Mouse (Mus musculus) kidney, embryonic 14.5 days (tissue): ENCODE measurements around the gene Gne. TPM values are rescaled to one million over a fixed set of nuclear protein-coding genes. Genes with fewer than 3 reads are reported as not detected.

ENCODE experiments used
- ATAC-seq: fragments of 200-750 bp; cut with Nextera tagmentation; 2 replicates; pipeline ENCODE4 v1.8.0; 2017; ENCODE audit warnings: moderate number of reproducible peaks, mild to moderate bottlenecking, moderate TSS enrichment, moderate library complexity; ENCODE audit not compliant: low FRiP score, low TSS enrichment
- H3K27ac ChIP-seq: fragments of 300-500 bp; sonication (generic); 2 replicates; pipeline ENCODE4 v1.5.1; 2014; ENCODE audit warnings: low read depth, mild to moderate bottlenecking, low read length, moderate library complexity, mixed read lengths
- H3K27me3 ChIP-seq: fragments of 300-500 bp; sonication (generic); 2 replicates; pipeline ENCODE4 v1.6.1; 2014; ENCODE audit warnings: mild to moderate bottlenecking, low read length; ENCODE audit not compliant: control insufficient read depth, insufficient read depth
- H3K36me3 ChIP-seq: fragments of 300-500 bp; sonication (generic); 2 replicates; pipeline ENCODE4 v1.6.1; 2014; ENCODE audit warnings: low read length, mixed read lengths; ENCODE audit not compliant: control insufficient read depth, insufficient read depth
- H3K4me1 ChIP-seq: fragments of 300-500 bp; sonication (generic); 2 replicates; pipeline ENCODE4 v1.6.1; 2014; ENCODE audit warnings: low read length, mixed read lengths; ENCODE audit not compliant: control insufficient read depth, insufficient read depth
- H3K4me2 ChIP-seq: fragments of 300-500 bp; sonication (generic); replicated peaks from 2 replicates; pipeline ENCODE4 v1.6.1; 2014; ENCODE audit warnings: low read depth, mild to moderate bottlenecking, low read length
- H3K4me3 ChIP-seq: fragments of 300-500 bp; sonication (generic); 2 replicates; pipeline ENCODE4 v1.5.1; 2014; ENCODE audit warnings: mild to moderate bottlenecking, low read length
- H3K9ac ChIP-seq: fragments of 300-500 bp; sonication (generic); 2 replicates; pipeline ENCODE4 v1.6.1; 2014; ENCODE audit warnings: low read depth, mild to moderate bottlenecking, low read length, moderate library complexity
- H3K9me3 ChIP-seq: fragments of 300-500 bp; sonication (generic); 2 replicates; pipeline ENCODE4 v1.6.1; 2016; ENCODE audit warnings: low read length; ENCODE audit not compliant: control insufficient read depth
- WGBS: fragments of 180-500 bp; shearing (Covaris S2); extraction: QIAGEN DNeasy Blood & Tissue Kit; methylation state at CpG from one replicate; pipeline ENCODE4 v1.1.7; 2014; 5-methylcytosine and 5-hydroxymethylcytosine counted together
- polyA plus RNA-seq: library from polyadenylated mRNA; unstranded; fragments of >200 nt; fragmentation: Nextera tagmentation; extraction: Ambion mirVana; gene quantifications from 2 replicates; pipeline ENCODE4 v1.2.1, GENCODE M21; 2014

Gne gene
- polyA plus RNA-seq, 1 experiment from 2014 or later = 23.2 TPM

DNA sequence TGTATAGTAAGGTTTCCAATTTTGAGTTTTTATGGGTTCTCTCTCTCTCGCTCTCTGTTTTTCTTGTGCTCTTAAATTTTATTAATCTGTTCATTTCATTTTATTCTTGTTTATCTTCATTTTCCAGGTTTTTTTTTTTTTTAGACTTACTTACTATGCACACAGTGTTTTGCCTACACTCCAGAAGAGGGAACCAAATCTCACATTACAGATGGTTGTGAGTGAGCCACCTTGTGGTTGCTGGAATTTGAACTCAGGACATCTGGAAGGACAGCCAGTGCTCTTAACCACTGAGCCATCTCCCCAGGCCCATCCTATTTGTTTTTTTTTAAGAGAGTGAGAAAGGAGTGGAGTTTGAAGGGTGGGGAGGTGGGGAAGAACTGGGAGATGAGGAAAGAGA lies 73.8 kb downstream of the Gne start:
- peaks cover 12% of the 10 kb centered on the region for H3K4me1 ChIP-seq
- H3K27ac ChIP-seq = no peak overlapping the region
- H3K9ac ChIP-seq = no peak overlapping the region
- no peak for ATAC-seq
- no peak overlapping the region for H3K4me2 ChIP-seq
- 97% methylated on average over 1 of the region's 1 CpGs for WGBS
- H3K9me3 ChIP-seq = no peaks in the 10 kb centered on the region
- H3K36me3 ChIP-seq = no peaks in the 10 kb centered on the region; the same call in 1 of the 2 replicates
- H3K27me3 ChIP-seq = no peaks in the 10 kb centered on the region
- H3K4me3 ChIP-seq = no peak overlapping the region

DNA sequence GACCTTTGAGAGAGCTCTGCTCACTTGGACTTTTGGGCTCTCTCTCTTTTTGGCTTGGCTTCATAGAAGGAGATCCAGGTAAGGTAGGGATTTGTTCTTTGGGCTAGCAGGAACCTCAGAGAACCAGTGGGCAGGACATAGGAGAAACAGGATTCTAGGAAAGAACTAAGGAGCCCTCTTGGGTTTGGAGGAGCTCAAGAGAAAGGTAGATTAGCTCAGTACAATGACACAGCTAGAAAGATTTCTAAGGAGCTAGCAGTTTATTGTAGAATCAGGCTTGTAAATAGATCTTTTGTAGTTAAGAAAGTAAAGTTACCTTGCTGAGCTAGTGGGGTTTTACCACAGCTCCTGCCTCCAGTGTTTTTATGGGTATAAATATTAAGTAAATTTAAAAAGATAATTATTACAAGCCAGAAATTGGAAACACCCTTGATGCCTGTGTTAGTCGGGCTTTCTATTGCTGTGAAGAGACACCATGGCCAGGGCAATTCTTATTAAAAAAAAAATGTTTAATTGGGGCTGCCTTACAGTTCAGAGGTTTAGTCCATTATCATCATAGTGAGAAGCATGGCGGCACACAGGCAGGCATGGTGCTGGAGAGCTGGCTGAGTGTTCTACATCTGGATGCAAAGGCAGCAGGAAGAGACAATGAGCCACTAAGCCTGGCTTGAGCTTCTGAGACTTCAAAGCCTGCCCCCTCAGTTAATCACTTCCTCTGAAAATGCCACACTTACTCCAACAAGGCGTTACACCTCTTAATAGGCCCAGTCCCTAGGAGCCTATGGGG lies 79.2 kb downstream of the Gne start:
- H3K4me3 ChIP-seq = no peak overlapping the region
- WGBS = 67% methylated on average over 3 of the region's 3 CpGs
- ATAC-seq = no peak
- H3K27ac ChIP-seq = no peak overlapping the region
- no peaks in the 10 kb centered on the region for H3K27me3 ChIP-seq
- H3K4me2 ChIP-seq = no peak overlapping the region
- no peaks in the 10 kb centered on the region for H3K9me3 ChIP-seq
- H3K9ac ChIP-seq = no peak overlapping the region
- no peaks in the 10 kb centered on the region for H3K4me1 ChIP-seq
- no peaks in the 10 kb centered on the region for H3K36me3 ChIP-seq

DNA sequence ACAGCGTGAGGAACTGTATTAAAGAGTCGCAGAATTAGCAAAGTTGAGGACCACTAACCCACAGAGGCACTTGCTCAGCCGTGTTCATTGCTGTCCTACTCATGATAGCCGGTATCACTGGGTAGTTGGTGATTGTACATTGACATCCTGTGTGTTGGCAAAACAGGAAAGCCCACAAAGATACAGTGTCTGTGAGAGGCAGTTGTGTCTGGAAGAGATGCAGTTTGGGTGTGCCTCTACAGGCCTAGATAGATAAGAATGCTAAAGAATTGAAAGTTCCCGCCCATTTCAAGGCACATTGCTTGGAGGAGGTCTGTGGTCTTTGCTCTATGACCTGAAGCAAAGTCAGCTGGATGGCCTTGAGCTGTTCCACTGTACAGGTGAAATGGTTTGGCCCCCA lies 79.9 kb downstream of the Gne start, which contains the start of gene Clta:
Gene Clta (plus strand): TSS at position 327 of the 400 bp plus-strand sequence.
- no peak within 1 kb of the TSS for H3K27ac ChIP-seq
- no peak within 1 kb of the TSS for H3K4me2 ChIP-seq
- no peaks in the 10 kb centered on the region for H3K36me3 ChIP-seq
- no peaks in the 10 kb centered on the region for H3K4me1 ChIP-seq
- H3K27me3 ChIP-seq = no peaks in the 10 kb centered on the region
- H3K9ac ChIP-seq = no peak within 1 kb of the TSS
- H3K9me3 ChIP-seq = no peaks in the 10 kb centered on the region; the same call in 1 of the 2 replicates
- H3K4me3 ChIP-seq = no peak within 1 kb of the TSS
- ATAC-seq = no peak
- WGBS = 91% methylated on average over 5 of the region's 5 CpGs

DNA sequence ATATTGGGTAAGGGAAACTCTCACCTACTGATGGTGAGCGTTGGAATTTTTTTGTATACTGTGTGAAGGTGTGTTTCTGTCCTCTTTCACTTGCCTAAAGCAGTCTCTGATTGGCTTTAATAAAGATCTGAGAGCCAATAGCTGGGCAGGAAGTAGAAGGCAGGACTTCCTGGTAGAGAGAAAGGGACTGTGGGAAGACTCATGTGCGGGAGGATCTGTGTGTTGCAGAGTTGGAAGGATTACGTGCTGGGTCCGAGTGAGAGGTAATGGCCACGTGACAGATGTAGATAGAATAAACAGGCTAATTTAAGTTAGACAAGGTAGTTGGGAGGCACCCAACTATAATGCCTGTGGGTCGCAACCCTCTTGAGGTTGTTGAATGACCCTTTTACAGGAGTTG lies 80.4 kb downstream of the Gne start:
- Histone ChIP-seq H3K36me3 (no peaks in the 10 kb centered on the region), H3K9ac (no peak overlapping the region), H3K27ac (no peak overlapping the region), H3K4me2 (no peak overlapping the region), H3K4me3 (no peak overlapping the region), H3K27me3 (no peaks in the 10 kb centered on the region), H3K9me3 (no peaks in the 10 kb centered on the region; the same call in 1 of the 2 replicates), H3K4me1 (no peaks in the 10 kb centered on the region)
- no peak for ATAC-seq
- WGBS = 84% methylated on average over 6 of the region's 6 CpGs

DNA sequence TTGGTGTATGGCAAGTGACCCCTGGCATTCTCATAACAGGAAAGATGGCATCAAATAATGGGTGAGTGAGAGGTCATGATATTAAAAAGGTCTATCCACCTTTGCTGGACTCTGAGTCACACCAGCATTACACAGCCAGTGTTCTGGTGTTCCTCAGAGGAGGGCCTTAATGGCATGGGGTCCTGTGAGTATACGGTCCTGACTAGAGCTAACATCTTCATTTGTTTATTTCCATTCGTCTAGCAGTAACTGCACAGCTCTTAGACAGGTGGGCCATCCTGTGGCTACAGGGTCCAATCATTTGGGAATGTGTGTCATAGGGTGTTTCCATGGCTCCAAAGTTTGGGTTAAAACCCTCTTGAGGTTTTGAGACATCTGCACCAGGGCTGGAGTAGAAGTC lies 89.6 kb downstream of the Gne start:
- Histone ChIP-seq H3K4me1 (no peaks in the 10 kb centered on the region), H3K27ac (no peak overlapping the region), H3K4me2 (no peak overlapping the region), H3K27me3 (no peaks in the 10 kb centered on the region), H3K9me3 (no peaks in the 10 kb centered on the region; the same call in 1 of the 2 replicates), H3K36me3 (no peaks in the 10 kb centered on the region), H3K9ac (no peak overlapping the region), H3K4me3 (no peak overlapping the region)
- ATAC-seq = no peak
- WGBS = 80% methylated on average over 2 of the region's 2 CpGs

DNA sequence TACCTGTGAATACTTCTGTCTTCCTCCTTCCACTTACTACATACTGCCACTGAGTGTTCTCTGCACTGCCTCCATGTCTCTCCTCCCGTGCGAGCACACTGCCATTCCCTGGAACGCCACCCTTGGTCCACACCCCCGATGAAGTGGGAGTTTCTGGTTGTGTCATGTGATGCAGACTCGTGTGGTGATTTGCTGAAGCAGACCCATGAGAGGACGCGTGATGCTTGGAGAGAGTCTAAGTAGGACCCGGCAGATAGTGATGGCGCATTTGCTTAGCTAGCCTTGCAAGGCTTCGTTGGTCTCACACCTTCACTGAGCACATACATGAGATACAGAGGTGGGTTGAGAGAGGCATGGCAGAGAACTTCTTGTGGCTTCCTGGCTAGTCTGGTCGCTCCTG lies 90.9 kb downstream of the Gne start:
- H3K9ac ChIP-seq = no peak overlapping the region
- no peaks in the 10 kb centered on the region for H3K27me3 ChIP-seq
- H3K4me3 ChIP-seq = no peak overlapping the region
- no peaks in the 10 kb centered on the region for H3K36me3 ChIP-seq
- H3K4me2 ChIP-seq = no peak overlapping the region
- H3K27ac ChIP-seq = no peak overlapping the region
- H3K9me3 ChIP-seq = no peaks in the 10 kb centered on the region
- ATAC-seq = no peak
- 94% methylated on average over 11 of the region's 11 CpGs for WGBS
- H3K4me1 ChIP-seq = no peaks in the 10 kb centered on the region

DNA sequence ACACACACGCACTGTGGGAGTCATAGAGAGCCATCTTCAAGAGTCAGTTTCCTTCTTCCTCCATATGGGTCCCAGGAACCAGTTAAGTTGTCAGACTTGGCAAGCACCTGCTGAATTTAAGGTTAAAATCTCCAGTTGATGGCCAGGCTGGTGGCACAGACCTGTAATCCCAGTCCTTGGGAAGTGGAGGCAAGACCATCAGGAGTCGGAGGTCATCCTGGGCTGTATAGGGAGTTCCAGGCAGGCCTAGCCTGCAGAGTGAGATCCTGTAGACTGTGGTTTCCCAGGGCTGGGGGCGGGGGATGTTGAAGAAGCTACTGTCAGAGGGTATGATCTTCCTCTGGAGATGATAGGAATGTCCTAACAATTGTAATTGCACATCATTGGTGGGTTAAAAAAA lies 95.0 kb downstream of the Gne start:
- Histone ChIP-seq H3K4me2 (no peak overlapping the region), H3K4me3 (no peak overlapping the region), H3K36me3 (no peaks in the 10 kb centered on the region), H3K27ac (no peak overlapping the region), H3K9me3 (no peaks in the 10 kb centered on the region), H3K9ac (no peak overlapping the region), H3K27me3 (no peaks in the 10 kb centered on the region), H3K4me1 (no peaks in the 10 kb centered on the region)
- ATAC-seq = no peak
- WGBS = 75% methylated on average over 3 of the region's 3 CpGs

DNA sequence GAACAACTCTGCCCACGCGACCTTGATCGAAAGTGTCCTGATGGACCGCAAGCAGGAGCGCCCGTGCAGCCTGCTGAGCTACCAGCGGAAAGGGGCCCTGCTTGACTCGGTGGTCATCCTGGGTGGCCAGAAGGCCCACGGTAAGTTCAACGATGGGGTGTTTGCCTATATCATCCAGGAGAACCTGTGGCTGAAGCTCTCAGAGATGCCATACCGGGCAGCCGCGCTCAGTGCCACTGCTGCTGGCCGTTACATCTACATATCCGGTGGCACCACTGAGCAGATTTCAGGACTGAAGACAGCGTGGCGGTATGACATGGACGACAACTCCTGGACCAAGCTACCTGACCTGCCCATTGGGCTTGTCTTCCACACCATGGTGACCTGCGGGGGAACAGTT lies 99.7 kb downstream of the Gne start:
- Histone ChIP-seq H3K4me1 (peaks cover 2% of the 10 kb centered on the region; the same call in 1 of the 2 replicates), H3K9me3 (no peaks in the 10 kb centered on the region), H3K9ac (no peak overlapping the region), H3K27ac (no peak overlapping the region), H3K36me3 (no peaks in the 10 kb centered on the region), H3K4me3 (no peak overlapping the region), H3K4me2 (no peak overlapping the region), H3K27me3 (no peaks in the 10 kb centered on the region)
- WGBS = 93% methylated on average over 19 of the region's 19 CpGs
- no peak for ATAC-seq
